Mouse (Mus musculus): ENCODE data around the gene Zbtb20. TPM values are rescaled to one million over a fixed set of nuclear protein-coding genes. Genes with fewer than 3 reads are reported as not detected.

Gene Zbtb20
- total and polyA plus RNA-seq, 3 experiments: 1.8 to 18.1 (median 6.6) TPM

DNA sequence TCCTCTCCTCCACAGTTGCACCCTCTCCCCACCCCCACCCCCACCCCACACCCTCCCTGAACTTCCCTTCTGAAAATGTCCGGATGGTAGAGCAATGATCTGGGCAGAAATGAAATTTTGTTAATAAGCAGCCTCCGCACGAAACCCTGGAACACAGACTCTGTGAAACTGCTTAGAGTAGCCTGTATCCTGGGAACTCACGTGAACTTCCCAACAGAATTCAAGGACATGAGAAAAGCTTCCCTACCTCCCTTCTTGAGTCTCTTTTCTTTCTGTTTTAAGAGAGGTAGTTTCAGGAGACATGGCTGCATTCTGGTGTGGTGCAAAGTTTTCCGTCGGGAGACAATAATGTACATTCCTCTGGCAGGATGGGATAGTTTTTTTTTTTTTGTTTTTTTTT, 487.6 kb downstream of the Zbtb20 start:
- H3K4me3 ChIP-seq (ENCODE audit: low read depth, low read length): no peak overlapping the region
- ATAC-seq (ENCODE audit: extremely low read depth, insufficient number of reproducible peaks, low FRiP score, poor library complexity, severe bottlenecking): no peak
- no peaks in the 10 kb centered on the region for H3K9me3 ChIP-seq (replicated peaks)

DNA sequence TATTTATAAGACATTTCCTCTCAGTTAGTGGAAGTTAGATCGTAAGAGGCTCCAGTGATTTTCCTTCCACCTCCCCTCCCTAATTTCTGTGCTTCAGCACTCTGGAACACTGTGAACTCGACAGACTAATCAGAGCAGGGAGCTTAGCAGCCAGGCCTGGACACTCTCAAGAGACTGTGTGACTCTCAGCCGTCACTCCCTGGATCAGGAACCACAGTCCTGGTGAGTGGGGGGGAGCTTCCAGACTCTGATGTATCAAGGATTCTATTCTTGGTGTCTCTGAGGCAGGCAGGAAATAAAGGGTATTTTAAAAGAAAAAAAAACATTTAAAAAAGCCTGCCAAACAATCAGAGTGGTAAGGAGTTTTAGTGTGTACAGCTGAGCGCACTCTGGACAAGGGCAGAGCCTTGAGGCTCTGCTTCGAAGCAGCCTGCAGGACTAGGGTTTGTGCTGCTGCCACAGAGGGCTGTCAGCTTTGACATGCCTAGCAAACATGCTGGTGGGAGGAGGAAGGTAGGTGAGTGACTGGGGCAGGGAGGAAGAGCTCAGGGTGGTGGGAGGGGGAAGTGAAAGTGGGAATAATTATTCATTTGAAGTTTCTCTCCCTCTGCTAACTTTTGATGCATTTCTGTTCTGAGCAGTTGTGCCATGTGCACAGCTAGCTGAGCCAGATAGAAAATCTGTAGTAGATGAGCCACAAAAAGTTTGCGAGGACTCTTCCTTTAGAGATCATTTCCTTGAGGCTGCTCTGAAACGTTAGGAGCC, 488.3 kb downstream of the Zbtb20 start:
- no peaks in the 10 kb centered on the region for H3K9me3 ChIP-seq (replicated peaks)
- no peaks in the 10 kb centered on the region for H3K4me1 ChIP-seq (ENCODE audit: insufficient read depth, low read depth, low read length)
- H3K4me3 ChIP-seq (ENCODE audit: low read depth, low read length): no peak overlapping the region
- peaks cover 2% of the 10 kb centered on the region; the same call in 1 of the 2 replicates for H3K27me3 ChIP-seq (ENCODE audit: insufficient read depth, low read length)
- TF ChIP-seq POLR2AphosphoS5 (IDR thresholded peaks at IDR 0.05; ENCODE audit: insufficient replicate concordance, low read depth, low read length) (no peak), TAL1 (conservative IDR thresholded peaks at IDR 0.05; ENCODE audit: low read depth, low read length) (no peak), GATA1 (IDR thresholded peaks at IDR 0.05; ENCODE audit: borderline replicate concordance, low read length) (no peak), CTCF (IDR thresholded peaks at IDR 0.05; ENCODE audit: low read depth, low read length) (no peak), GATA2 (IDR thresholded peaks at IDR 0.05; ENCODE audit: borderline replicate concordance, low read depth, low read length) (no peak)
- ATAC-seq (ENCODE audit: extremely low read depth, insufficient number of reproducible peaks, low FRiP score, poor library complexity, severe bottlenecking): no peak
- H3K36me3 ChIP-seq (replicated peaks): no peaks in the 10 kb centered on the region
- no peak for DNase-seq (ENCODE audit: low spot score)

More for the DNA sequence above, 487.6 kb downstream of the Zbtb20 start:
- no peak for DNase-seq (ENCODE audit: low spot score)
- TF ChIP-seq GATA1 (IDR thresholded peaks at IDR 0.05; ENCODE audit: borderline replicate concordance, low read length) (no peak), TAL1 (conservative IDR thresholded peaks at IDR 0.05; ENCODE audit: low read depth, low read length) (no peak), POLR2AphosphoS5 (IDR thresholded peaks at IDR 0.05; ENCODE audit: insufficient replicate concordance, low read depth, low read length) (no peak), GATA2 (IDR thresholded peaks at IDR 0.05; ENCODE audit: borderline replicate concordance, low read depth, low read length) (no peak), CTCF (IDR thresholded peaks at IDR 0.05; ENCODE audit: low read depth, low read length) (no peak)
- Histone ChIP-seq H3K27me3 (ENCODE audit: insufficient read depth, low read length) (peaks cover 2% of the 10 kb centered on the region; the same call in 1 of the 2 replicates), H3K36me3 (replicated peaks) (no peaks in the 10 kb centered on the region), H3K4me1 (ENCODE audit: insufficient read depth, low read depth, low read length) (no peaks in the 10 kb centered on the region)

DNA sequence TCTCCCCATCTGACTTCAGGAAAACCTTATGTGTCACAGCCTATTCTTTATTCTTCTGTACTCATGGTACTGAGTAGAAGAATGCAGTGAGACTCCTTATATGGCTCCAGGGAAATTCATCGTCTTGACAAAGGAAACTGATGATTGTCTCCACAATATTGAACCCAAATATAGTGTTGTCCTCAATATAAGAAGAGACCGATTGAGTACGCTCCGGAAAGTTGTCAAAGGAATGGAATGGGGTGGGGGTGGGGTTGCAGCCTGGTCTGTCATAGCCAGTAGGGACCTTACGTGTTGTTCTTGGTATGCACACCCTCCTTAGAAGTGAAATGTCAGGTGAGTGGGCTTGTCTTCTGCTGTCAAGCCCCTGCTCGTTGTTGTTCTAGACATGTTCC, 488.8 kb downstream of the Zbtb20 start:
- no peaks in the 10 kb centered on the region for H3K36me3 ChIP-seq (replicated peaks)
- TF ChIP-seq TAL1 (conservative IDR thresholded peaks at IDR 0.05; ENCODE audit: low read depth, low read length): no peak
- TF ChIP-seq POLR2AphosphoS5 (IDR thresholded peaks at IDR 0.05; ENCODE audit: insufficient replicate concordance, low read depth, low read length): no peak
- no peak for TF ChIP-seq GATA1 (IDR thresholded peaks at IDR 0.05; ENCODE audit: borderline replicate concordance, low read length)
- no peak for TF ChIP-seq CTCF (IDR thresholded peaks at IDR 0.05; ENCODE audit: low read depth, low read length)
- TF ChIP-seq GATA2 (IDR thresholded peaks at IDR 0.05; ENCODE audit: borderline replicate concordance, low read depth, low read length): no peak
- H3K4me3 ChIP-seq (ENCODE audit: low read depth, low read length): no peak overlapping the region
- no peak for DNase-seq (ENCODE audit: low spot score)
- peaks cover 2% of the 10 kb centered on the region; the same call in 1 of the 2 replicates for H3K27me3 ChIP-seq (ENCODE audit: insufficient read depth, low read length)
- H3K9me3 ChIP-seq (replicated peaks): no peaks in the 10 kb centered on the region
- no peaks in the 10 kb centered on the region for H3K4me1 ChIP-seq (ENCODE audit: insufficient read depth, low read depth, low read length)
- no peak for ATAC-seq (ENCODE audit: extremely low read depth, insufficient number of reproducible peaks, low FRiP score, poor library complexity, severe bottlenecking)

DNA sequence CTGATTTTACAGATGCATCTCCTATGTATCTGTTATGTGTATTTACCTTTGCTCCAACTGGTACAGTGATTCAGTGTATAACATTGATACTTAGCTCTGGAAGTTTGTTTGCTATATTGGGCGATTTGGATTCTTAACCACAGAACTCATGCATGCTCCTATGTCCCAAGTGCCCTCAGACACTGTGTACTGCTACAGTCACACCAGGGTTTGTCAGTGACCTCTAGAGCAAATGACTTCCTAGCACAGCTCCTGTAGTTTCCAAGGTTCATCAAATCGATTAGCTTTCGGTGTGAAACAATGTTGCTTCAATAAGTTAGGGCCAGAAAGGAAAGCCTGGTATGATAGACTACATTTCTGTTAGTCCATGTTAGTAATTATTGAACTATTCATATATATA, 489.6 kb downstream of the Zbtb20 start:
- Histone ChIP-seq H3K27me3 (ENCODE audit: insufficient read depth, low read length) (peaks cover 2% of the 10 kb centered on the region; the same call in 1 of the 2 replicates), H3K4me3 (ENCODE audit: low read depth, low read length) (no peak overlapping the region), H3K36me3 (replicated peaks) (no peaks in the 10 kb centered on the region), H3K4me1 (ENCODE audit: insufficient read depth, low read depth, low read length) (no peaks in the 10 kb centered on the region), H3K9me3 (replicated peaks) (no peaks in the 10 kb centered on the region)
- ATAC-seq (ENCODE audit: extremely low read depth, insufficient number of reproducible peaks, low FRiP score, poor library complexity, severe bottlenecking) (no peak), DNase-seq (ENCODE audit: low spot score) (no peak)
- TF ChIP-seq TAL1 (conservative IDR thresholded peaks at IDR 0.05; ENCODE audit: low read depth, low read length) (no peak), GATA1 (IDR thresholded peaks at IDR 0.05; ENCODE audit: borderline replicate concordance, low read length) (no peak)

DNA sequence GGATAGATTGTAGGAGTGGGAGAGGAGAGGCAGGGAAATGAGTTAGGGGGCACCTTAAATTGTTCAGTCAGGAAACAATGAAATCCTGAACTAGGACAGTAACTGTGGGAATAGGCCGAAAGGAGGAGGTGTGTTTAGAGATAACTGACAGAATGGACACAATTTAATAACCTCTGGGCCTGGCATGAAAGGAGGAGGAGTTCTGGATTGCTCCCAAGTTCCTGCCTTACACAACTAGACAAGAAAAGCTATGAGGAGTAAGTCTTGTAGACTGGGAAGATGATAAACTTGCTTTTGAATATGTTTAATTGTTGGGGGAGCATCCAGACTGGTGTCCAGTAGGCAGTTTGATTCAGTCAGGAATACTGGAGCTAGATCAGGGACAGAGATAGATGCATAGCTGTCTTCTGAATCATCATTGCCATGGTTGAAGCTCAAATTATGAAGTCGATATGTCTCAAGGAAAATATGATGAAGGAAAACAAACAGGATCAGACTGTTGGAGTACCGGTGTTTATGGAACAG, 494.9 kb downstream of the Zbtb20 start:
- H3K36me3 ChIP-seq (replicated peaks): no peaks in the 10 kb centered on the region
- no peaks in the 10 kb centered on the region for H3K4me1 ChIP-seq (ENCODE audit: insufficient read depth, low read depth, low read length)
- DNase-seq (ENCODE audit: low spot score) (no peak), ATAC-seq (ENCODE audit: extremely low read depth, insufficient number of reproducible peaks, low FRiP score, poor library complexity, severe bottlenecking) (no peak)
- H3K4me3 ChIP-seq (ENCODE audit: low read depth, low read length): no peak overlapping the region
- H3K27me3 ChIP-seq (ENCODE audit: insufficient read depth, low read length): no peaks in the 10 kb centered on the region
- H3K9me3 ChIP-seq (replicated peaks): no peaks in the 10 kb centered on the region
- no peak for TF ChIP-seq GATA1 (IDR thresholded peaks at IDR 0.05; ENCODE audit: borderline replicate concordance, low read length)
- TF ChIP-seq TAL1 (conservative IDR thresholded peaks at IDR 0.05; ENCODE audit: low read depth, low read length): no peak
- no peak for TF ChIP-seq CTCF (IDR thresholded peaks at IDR 0.05; ENCODE audit: low read depth, low read length)
- TF ChIP-seq POLR2AphosphoS5 (IDR thresholded peaks at IDR 0.05; ENCODE audit: insufficient replicate concordance, low read depth, low read length): no peak
- no peak for TF ChIP-seq GATA2 (IDR thresholded peaks at IDR 0.05; ENCODE audit: borderline replicate concordance, low read depth, low read length)

DNA sequence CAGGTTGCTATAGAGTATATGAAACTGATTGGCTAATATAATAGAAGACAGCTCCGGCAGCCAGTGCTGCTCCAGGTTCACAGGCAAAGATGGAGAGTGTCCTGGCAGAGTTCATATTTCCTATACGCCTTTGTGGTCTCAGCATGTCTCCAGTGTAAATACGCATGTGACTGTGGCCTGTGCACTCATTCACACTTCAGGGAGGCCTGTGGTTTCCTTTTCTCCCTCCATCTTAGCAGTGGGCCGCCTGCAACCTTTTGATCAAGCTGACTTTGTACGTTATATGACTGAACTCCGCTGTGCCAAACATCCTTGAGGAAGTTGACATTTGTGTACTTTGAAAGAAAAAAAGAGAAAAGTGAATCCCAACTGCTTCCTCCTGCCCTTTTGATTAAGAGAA, 501.1 kb downstream of the Zbtb20 start:
- ATAC-seq (ENCODE audit: extremely low read depth, insufficient number of reproducible peaks, low FRiP score, poor library complexity, severe bottlenecking): no peak
- Histone ChIP-seq H3K9me3 (replicated peaks) (no peaks in the 10 kb centered on the region), H3K4me1 (ENCODE audit: insufficient read depth, low read depth, low read length) (no peaks in the 10 kb centered on the region), H3K4me3 (ENCODE audit: low read depth, low read length) (no peak overlapping the region), H3K36me3 (replicated peaks) (no peaks in the 10 kb centered on the region), H3K27me3 (ENCODE audit: insufficient read depth, low read length) (no peaks in the 10 kb centered on the region)
- TF ChIP-seq CTCF (IDR thresholded peaks at IDR 0.05; ENCODE audit: low read depth, low read length): no peak
- no peak for TF ChIP-seq POLR2AphosphoS5 (IDR thresholded peaks at IDR 0.05; ENCODE audit: insufficient replicate concordance, low read depth, low read length)
- TF ChIP-seq TAL1 (conservative IDR thresholded peaks at IDR 0.05; ENCODE audit: low read depth, low read length): no peak
- TF ChIP-seq GATA2 (IDR thresholded peaks at IDR 0.05; ENCODE audit: borderline replicate concordance, low read depth, low read length): no peak
- no peak for TF ChIP-seq GATA1 (IDR thresholded peaks at IDR 0.05; ENCODE audit: borderline replicate concordance, low read length)
- no peak for DNase-seq (ENCODE audit: low spot score)

Measured in G1E (cell line).